Mouse (Mus musculus): ENCODE measurements around the gene Tmem212.

Gene Tmem212

DNA sequence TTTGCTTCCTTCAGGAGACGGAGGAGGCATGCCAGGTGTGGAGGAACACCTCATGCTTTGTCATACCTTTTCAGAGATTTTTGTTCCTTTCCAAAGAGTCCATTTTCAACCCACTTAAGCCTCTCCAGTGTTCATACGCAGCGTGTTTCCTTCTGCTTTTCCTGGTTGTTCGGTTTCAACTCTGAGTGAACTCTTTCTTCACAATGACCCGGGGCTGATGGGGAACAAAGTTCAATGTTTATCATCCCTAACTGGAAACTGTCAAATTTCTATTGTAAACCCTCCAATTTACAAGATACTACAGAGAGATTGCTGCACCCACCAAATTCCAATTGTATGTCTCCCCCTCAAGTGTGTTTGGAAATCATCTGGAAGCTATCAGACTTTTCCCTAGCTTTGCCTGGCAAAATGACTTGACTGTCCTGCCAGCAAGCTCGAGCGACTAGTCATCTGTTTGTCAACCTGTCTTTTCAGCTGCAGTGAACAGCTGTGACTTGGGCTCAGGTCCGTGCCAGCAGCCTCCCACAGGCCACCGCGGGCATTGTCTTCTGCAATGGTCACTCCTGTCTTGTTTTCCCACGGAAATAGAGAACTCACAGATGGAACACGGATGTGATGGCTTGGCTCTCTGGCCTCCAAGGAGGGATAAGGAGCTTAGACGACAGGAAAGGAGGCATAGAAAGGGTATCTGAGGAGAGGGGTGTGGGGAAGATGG, 3.0 kb upstream of the Tmem212 start:
- no peak for DNase-seq (ENCODE audit: low read depth)

DNA sequence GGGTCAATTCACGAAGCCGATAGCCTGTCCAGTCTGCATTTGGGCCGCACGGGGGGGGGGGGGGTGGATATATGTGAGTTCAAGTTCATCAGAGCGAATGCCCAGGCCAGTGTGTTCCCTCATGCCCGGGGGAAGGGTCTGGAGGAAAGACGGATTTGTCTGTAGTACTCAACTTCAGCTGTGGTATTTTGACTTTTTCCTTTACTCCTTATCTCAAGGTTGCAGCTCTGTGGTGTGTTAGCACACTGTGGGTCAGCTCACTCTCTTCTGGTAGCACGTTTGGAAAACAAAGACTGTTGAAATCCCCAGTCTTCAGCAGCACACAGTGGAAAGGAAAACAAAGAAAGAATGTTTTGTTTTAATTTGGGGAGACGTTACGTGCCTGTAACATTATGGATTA, 2.0 kb upstream of the Tmem212 start:
- DNase-seq (ENCODE audit: low read depth) = no peak

DNA sequence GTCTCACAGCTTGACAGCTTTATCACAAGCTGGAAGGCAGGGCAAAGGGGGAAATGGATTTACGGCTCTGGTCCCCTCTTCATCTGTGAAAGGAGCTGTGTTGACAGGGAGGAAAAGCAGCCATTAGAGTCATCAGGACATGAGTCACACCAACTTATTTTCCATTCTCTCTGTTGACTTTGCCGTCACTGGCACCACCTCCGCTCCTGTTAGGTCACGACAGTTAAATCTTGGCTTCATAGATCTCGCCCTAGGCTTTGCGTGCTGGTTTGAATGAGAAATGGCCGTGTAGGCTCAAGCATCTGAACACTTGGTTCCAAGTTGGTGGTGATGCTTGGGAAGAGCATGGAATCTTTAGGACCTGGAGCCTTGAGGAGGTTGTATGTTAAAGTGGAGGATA, 9.6 kb downstream of the Tmem212 start:
- no peak for DNase-seq (ENCODE audit: low read depth)

DNA sequence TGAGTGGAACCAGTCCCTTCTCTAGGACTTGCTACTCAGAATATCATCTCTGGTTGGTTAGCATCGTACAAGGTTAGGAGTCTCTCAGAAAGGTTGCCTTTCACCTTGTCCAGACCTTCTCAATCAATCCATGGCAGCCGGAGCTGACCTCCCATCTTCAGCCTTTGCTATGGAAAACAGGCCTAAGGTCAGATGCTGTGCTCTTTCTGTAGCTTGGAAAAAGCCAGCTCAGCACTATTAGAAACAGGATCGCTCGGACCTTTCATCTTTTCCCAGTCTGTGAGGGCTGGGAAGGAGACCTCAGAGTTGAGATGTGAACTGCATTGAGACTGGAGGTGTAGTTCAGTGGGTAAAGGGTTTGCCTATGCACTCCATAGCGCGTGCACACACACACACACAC, 10.6 kb downstream of the Tmem212 start:
- DNase-seq (ENCODE audit: low read depth) = no peak

DNA sequence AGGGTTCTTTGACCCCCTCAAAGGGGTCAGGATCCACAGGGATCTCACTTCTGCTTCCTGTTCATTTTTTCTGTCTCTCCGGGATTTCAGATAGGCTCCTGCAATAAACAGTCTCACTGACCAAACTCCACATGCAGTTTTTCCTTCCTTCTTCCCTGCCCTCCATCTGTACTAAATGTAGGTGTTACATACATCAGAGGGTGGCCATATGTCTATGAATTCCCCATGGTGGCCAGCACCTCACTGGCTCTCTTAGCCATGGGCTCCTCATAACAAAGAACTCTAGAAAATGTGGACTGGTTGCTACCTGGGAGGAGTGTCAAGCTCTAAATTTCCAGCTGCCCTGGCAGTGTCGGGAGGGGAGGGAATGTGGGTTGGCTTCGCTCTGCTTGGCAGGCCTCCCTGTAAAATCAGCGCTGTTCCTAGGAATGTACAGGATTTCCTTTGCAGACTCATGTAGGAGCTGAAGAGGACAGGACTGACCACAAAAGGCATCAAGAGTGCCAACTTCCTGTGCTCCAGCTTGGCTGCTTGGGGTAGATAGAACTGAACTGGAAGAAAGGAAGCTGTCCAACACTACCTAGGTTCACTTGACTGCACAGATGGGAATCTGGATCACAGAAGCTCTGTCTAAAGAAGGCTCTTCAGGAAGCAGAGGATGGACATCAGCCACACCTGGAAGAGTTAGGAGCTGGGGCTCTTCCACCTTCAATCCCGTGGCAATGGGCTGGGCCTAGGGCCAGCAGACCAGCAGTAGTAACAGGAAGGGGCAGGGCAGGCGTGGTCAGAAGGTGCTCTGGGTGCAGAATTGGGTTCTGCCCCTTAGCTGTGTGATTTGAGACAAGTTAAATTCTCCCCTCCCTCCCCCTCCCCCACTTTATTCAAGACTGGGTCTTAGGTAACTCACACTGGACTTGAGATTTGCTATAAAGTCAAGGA, 14.0 kb downstream of the Tmem212 start:
- DNase-seq (ENCODE audit: low read depth) = no peak

DNA sequence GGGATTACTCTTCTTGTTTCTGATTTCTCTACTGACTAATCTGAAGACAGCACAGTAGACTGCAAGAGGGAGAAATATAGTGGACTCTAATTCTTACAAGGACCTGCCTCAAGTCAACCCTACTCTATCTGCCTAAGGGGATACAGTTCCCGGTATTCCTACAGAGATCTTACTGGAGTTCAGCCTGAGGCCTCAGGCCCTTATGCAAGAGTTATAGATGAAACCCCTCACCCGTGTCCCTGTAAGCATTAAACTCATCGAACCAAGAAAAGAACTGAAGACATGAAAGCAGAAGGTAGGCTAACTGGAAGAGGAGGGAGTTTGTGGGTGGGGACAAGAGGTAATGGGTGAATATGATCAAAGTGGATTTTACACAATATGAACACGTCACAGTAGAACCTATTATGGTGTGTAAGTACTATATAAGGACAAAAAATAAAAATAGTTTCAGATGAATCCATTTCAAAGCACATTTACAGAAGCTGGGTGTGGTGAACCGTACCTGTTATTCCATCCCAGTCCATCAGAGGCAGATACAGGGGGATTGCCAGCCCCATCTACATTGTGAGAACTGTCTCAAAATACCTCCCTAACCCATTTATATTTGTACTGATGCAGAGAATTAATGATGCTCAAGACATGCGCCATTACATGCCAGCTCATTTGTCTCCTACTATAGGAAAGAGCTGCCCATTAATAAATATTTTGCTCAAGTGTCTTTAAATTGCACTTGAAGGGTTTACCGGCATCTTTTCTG, 17.1 kb downstream of the Tmem212 start:
- no peak for DNase-seq (ENCODE audit: low read depth)

DNA sequence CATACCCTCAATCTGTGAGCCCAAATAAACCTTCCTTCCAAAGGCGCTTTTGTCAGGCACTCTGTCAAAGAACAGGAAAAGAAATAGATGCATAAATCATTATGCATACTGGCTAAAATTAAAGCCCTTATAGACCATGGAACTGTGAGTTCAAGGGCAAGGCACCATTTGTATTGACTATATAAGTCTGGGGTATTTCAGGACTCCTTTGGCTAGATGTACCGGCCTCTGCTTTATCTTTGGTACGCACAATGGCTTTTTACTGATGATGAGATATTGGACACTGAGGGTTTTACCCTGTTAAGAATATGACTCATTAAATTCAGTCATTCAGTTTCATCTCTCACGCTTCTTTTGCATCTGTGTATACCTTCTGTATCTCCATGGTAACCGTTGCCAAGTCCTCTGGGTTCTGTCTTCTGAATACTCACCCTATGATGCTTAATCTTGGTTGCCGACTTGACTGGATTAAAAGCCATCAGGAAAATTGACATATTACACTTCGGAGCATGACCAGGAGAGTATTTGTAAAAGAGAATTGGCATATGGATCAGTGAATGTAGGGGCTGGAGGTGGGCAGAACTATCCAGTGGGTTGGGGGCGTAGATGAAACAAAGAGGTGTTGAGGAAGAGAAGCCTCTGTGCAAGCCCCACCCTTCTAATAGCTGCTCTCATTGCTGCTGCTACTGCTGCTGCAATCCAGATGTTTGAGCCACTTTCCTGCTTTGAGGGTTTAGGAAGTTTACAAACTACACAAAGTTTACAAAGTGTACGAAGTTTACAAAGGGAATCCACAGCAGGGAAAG, 22.7 kb downstream of the Tmem212 start:
- DNase-seq (ENCODE audit: low read depth) = no peak

DNA sequence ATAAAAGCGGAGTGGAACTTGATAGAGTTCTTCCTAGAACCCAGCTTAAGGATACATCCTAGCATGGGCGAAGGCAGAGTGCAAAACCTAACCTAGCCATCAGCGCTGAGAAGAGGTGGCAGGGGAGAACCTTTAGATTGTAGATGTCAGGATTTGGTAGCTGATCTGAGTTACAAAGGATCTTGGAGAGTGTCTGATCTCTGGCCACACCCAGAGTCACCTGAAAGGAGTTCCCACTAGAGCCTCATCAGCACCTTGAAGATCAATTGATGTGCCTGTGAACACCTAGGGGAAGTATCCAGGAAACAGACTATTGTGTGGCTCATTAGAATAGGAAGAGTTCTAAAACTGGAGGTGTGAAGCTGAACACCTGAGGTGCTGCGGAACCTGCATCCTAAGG, 23.7 kb downstream of the Tmem212 start:
- no peak for DNase-seq (ENCODE audit: low read depth)

DNA sequence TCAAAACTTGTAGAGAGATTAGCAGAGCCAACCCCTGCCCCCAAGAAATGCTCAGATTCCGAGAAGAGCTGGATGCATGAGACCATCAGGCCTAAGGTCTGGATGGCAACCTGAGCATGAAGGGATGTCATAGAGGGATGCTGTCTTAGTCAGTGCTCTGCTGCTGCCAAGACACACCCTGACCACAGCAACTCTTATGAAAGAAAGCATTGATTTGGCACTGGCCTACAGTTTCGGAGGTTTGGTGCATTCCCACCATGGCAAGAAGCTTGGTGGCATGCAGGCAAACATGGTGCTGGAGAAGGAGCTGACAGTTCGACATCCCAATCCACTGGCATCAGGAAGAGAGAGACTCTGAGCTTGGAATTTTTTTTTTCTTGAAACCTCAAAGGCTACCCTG, 24.3 kb downstream of the Tmem212 start:
- no peak for DNase-seq (ENCODE audit: low read depth)

DNA sequence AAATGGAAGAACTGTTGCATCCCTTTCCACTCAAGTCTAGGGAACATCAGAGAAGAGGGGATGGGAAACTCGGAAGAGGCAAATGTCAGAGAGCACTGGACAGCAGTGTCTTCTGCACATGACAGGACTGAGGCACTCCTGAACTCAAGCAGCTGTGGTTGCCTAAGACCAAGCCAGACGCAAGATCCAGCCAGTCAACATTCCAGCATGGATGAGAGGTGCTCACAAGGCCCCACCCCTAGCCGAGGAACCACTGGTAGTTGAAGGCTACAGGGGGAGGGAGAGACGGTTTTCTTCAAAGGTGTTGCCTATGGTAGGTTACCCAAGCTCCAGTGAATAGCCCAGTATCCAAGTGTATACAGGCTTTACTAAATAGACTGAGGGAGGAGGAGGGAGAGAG, 24.8 kb downstream of the Tmem212 start:
- DNase-seq (ENCODE audit: low read depth) = no peak

DNA sequence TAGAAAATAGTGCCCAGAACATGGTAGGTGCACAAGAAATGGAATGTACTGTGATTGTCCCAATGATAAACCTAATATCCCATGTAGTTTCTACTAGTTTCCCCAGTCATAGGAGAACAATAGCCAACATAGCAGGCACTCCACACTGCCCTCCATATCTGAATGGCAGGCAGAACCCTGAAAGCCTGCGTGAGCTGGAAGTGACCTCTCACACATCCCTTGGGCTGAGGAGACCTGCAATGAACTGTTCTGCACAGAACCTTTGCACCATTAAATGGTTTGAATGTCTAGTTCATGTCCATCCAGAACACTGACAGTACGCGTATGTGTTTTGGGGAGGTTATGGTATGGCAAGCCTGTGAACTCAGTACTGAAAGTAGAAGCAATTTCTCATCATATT, 27.5 kb downstream of the Tmem212 start:
- DNase-seq (ENCODE audit: low read depth) = no peak

DNA sequence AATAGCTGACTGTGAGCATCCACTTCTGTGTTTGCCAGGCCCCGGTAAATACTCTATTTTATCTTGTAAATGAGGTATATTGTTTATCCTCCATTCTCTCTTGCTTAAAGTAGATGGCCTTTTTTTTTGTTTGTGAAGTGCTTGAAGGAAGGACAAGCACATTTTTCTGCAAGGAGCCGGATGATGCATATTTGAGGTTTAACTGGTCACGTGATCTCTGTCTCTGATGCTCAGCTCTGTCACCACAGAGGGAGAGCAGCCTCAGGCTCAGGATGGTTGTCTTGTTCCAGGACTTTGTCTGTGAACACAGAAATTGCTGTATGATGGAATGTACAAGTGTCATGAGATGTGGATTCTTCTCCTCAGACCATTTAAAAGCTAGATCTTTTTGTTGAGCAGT, 28.4 kb downstream of the Tmem212 start:
- DNase-seq (ENCODE audit: low read depth) = no peak

DNA sequence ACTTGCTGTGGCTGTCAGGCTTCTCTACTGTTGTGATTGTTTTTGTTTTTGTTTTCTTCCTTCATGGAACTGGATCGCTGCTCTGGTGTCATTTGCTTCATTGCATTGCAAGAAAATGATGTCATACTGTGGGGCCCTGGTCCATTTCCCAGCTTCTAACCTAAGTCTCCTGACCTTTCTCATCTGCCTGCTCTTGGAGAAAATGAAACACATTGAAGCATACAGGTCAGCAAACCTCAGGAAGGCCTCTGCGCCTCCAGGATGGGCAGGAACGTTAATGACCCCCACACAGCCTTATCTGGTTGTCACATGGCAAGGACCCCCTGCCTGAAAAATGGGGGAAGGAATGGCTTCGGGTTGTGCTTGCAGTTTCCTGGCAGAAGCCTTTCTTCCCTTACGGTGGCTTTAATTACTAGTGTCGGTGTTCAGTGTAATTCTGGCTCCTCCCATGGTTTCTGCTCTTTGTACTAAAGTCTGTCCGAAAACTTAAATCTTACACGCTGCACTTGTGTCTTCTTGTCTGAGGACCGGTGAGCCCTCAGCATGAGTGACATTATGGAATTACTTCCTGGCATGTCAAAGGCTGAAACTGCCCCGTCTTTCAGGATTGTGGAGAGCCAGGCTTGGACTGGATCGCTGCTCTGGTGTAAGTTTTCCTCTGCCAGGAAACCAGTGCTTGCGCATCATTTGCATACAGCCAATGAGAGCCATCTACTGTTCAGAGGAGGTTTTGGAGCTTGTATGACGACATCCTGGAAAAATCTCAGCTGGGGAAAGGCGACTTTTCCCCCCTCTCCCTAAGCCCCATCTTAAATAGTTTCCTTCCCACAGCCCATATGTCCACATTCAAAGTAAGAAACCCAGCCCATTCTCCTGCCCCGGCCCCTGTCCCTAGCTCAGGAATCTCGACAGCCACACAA, 33.1 kb downstream of the Tmem212 start:
- DNase-seq (ENCODE audit: low read depth) = no peak

DNA sequence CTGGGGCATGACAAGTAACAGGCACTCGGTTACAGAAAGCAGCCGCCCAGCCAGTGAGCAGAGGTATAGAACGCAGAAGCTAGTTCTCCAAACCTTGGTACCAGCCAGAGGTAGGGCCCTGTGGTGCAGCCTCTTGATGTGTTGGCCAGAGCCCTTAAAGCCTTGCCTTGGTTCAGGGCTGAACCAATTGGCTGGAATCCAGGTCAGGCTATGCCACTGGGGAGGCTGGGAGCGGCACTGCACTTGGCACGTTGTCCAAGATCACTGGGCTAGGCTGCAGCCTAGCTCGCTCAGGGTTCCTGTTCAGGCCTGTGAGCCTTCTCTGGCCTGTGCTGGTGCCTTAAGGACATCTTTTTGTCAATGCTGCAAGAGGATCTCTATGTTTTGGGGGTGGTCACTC, 34.6 kb downstream of the Tmem212 start:
- DNase-seq (ENCODE audit: low read depth) = no peak

DNA sequence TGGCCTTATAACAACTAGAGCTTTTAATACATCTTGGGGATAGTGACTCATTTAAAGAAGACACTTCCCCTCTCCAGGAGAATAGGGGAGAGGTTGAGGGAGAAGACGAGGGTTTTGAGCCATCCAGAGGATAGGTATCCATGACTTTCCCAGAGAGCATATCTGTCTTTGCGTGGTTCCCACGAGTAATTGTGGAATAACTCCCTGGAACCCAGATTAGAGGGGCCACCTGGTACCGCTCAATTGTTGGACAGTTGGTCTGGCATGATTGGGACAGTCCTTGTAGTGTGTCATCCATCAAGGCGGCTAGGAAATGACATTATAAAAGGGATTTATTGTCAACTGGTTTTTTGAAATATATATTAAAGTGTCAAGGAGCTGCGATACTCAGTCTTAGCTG, 35.1 kb downstream of the Tmem212 start:
- DNase-seq (ENCODE audit: low read depth) = no peak

DNA sequence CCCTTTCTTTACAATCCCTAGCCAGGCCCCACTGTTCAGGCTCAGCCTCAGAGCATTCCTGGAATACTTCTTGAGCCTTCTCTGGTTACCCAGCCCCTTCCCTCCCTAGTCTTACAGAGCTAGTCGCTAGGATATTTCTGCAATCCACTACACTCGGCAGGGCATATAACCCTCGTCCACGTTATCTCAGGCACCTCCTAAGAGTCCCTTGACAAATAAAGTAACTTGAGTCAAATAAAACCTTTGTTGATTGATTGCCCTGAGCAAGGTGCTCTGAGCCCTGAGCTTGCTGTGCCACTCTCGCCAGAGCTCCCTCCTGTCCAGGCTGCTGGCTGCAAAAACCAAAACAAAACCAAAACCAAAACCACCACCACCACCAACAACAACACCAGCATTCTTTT, 37.0 kb downstream of the Tmem212 start:
- no peak for DNase-seq (ENCODE audit: low read depth)

DNA sequence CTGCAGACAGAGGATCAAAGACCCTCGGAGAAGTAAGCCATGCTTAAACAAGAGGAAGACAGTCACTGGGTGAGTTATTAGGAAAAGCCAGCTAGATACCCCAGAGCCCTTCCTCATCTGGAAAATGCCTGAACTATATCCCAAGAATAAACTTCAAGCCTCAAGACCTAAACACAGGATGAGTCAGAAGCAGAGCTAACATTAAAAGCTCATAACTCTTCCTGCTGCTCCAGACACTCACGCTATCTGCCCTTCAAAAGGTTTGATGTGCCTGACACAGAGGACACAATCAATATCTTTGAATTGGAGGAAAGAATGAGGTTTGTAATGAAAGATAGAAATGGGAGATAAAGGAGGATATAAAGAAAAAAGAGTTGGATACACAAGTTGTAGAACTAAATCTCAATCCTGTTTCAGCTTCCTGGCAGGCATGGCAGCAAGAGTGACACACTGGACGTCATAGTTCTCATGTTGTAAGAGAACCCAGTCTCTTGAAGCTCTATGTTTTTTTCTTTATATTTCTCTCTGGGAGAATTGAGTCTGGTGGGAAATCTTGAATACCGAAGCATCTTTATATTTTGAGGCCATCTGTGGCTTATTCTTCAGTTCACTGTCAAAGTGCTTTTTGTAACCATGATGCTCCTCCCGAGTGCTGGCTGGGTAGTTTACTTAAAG, 37.6 kb downstream of the Tmem212 start:
- no peak for DNase-seq (ENCODE audit: low read depth)

DNA sequence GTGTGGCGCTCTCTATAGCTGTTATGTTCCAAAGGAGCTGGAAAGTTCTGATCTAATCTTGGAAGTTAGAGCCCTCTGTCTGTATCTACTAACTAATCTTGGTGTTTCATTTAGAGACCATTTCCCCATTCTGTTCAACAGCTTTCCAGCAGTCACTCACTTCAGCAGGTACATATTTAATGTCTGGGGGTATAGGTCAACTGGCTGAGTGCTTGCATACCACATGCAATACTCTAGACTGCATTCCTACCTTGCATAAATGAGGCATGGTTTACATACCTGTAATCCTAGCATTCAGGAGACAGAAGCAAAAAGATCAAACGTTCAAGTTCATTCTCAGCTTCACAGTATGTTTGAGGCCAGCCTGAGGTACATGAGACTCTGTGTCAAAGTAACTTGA, 39.9 kb downstream of the Tmem212 start:
- DNase-seq (ENCODE audit: low read depth) = no peak

DNA sequence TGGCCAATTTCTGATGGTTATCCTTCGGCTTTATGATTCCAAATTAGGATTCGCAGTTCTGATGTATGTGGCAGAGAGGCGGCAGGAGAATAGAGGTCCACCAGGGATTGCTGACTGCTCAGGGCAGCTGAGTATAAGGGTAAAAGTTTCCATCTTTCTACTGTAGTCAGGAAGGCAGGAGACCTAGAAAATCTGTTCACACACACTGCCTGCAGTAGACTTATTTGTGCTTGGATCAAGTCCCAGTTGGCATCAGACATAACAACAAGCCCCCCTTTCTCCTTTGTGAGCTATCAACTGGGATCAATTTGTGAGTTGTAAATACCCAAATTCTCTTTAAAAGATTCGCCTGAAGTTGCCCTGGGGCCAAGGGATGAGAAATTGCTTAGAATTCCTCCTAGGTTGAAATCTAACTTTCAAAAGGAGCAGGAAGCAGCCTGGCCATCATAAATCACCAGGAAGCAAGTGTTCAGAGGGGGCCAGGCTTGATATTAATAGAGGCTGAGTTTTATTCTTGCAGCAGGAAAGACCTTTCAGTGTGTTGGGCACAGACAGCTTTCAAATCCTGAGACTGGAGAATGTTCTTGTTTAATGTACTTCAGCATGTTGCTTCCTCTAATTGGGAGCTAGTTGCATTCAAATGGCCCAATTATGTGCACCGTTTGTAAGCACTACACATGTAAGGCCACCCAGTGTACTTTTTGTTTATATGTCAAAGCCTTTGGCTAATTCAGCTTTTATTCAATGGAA, 41.6 kb downstream of the Tmem212 start:
- no peak for DNase-seq (ENCODE audit: low read depth)

DNA sequence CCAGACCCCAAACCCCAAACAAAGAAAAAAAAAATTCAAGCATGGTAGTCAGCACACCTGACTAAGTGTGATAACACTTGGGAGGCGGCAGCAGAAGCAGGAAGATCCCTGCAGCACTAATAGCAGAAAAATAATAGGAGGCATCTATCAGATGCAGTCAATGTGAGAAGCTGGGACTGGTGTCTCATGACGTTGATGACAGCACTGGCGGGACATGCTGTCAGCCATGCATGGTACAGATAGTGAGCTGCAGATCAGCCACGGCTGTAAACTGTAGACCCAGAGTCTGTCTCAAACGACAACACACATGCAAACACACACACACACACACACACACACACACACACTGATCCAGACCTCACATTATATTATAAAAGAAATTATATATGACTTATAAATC, 52.9 kb downstream of the Tmem212 start:
- DNase-seq (ENCODE audit: low read depth) = no peak

Data from c-Kit-positive CD71-negative TER-119-negative erythroid progenitor cells, embryonic 14.5 days (primary cell).